Mouse (Mus musculus) telencephalon, adult 2 months (tissue): ENCODE results near the gene Fgr.

Source experiments
- DNase-seq: peaks from one replicate; pipeline ENCODE4 v3.0.0-alpha.2; 2011; ENCODE audit warnings: low read depth, low spot score

Gene Fgr

GRCm38 (mm10) chr4:133050837-133051549, 77.1 kb downstream of the Fgr start:
- DNase-seq: no peak

- DNase-seq: no peak
Measured at GRCm38 (mm10) chr4:133051550-133051865, 77.6 kb downstream of the Fgr start.
